Mouse (Mus musculus) cortical plate, adult 2 months (tissue): ENCODE data around the gene Syt16.

Experiments
- CTCF ChIP-seq: fragments of 200-500 bp; IDR thresholded peaks from 2 replicates; pipeline ENCODE4 v1.5.1; 2011; ENCODE audit warnings: mild to moderate bottlenecking, control low read depth, low read length; ENCODE audit not compliant: insufficient read depth; ENCODE audit errors: extremely low read depth
- POLR2A ChIP-seq: fragments of 200-500 bp; IDR thresholded peaks from 2 replicates; pipeline ENCODE4 v1.6.1; 2011; ENCODE audit warnings: mild to moderate bottlenecking, low read length, control low read depth; ENCODE audit not compliant: insufficient read depth; ENCODE audit errors: extremely low read depth

- TF ChIP-seq CTCF: no peak
- TF ChIP-seq POLR2A: no peak
These were observed 130.8 kb downstream of the Syt16 start for GRCm38 (mm10) chr12:74128229-74128628.
